21 mouse cellular contexts compared by ENCODE assay signal in genomic region chr6:120182160-120182559, GRCm38 (mm10).
A peak's percentile ranks its signal among the peaks of the same experiment; 100 is the strongest.
DNase-seq lines count a peak whose midpoint lies in the region; ATAC-seq and TF ChIP-seq lines count a peak whose summit lies in the region.
"Had no signal": no experiment of that assay in that cellular context is flagged by ENCODE, and none has a peak within 500 bp of the region (broad histone marks: within the 10 kb centered on the region; RNA-seq: fewer than 3 reads in every experiment).

No protein-coding gene starts in this region.

- no peaks in the 10 kb centered on the region for H3K9me3 ChIP-seq in liver, embryonic 15.5 days (replicated peaks)
- H3K9me3 ChIP-seq in heart, postnatal 0 days (replicated peaks; ENCODE audit: control insufficient read depth, low read length) = no peaks in the 10 kb centered on the region
- H3K9me3 ChIP-seq: embryonic facial prominence, embryonic 12.5 days; hindbrain, embryonic 10.5 days; limb, embryonic 13.5 days; megakaryocyte, embryonic 14.5 days had no signal

- H3K27ac ChIP-seq in liver, embryonic 15.5 days (replicated peaks) = peak overlapping the region; percentile 6; the same call in 1 of the 2 replicates
- H3K27ac ChIP-seq in heart, postnatal 0 days (ENCODE audit: low read depth) = 0 out of 2 replicates have a peak overlapping the region, but pooled peaks have one; percentile 24
- H3K27ac ChIP-seq: embryonic facial prominence, embryonic 12.5 days; hindbrain, embryonic 10.5 days; hindbrain, postnatal 0 days; limb, embryonic 13.5 days had no signal

- H3K4me1 ChIP-seq in liver, embryonic 15.5 days (replicated peaks) = peaks cover 53% of the 10 kb centered on the region
- H3K4me1 ChIP-seq in heart, postnatal 0 days (ENCODE audit: control insufficient read depth, insufficient read depth) = peaks cover 12% of the 10 kb centered on the region; the same call in 1 of the 2 replicates
- H3K4me1 ChIP-seq: embryonic facial prominence, embryonic 12.5 days had no signal

- no peak for ATAC-seq in liver, embryonic 15.5 days (ENCODE audit: insufficient read depth)
- peak; percentile 83 for ATAC-seq in heart, postnatal 0 days (ENCODE audit: insufficient read depth, low read depth)
- ATAC-seq in granulocyte monocyte progenitor cell, adult 5-6 weeks (replicated peaks; ENCODE audit: poor library complexity, severe bottlenecking) = no peak
- ATAC-seq in cerebellum, adult (ENCODE audit: insufficient number of reproducible peaks, low FRiP score, low TSS enrichment) = no peak
- ATAC-seq: forebrain, embryonic 14.5 days; hindbrain, postnatal 0 days; liver, postnatal 0 days had no signal

- 79% methylated on average over 5 of the region's 5 CpGs for WGBS in liver, embryonic 15.5 days (ENCODE audit: insufficient replicate concordance)
- 44% methylated on average over 5 of the region's 5 CpGs for WGBS in heart, postnatal 0 days

- H3K27me3 ChIP-seq in liver, embryonic 15.5 days = peaks cover 16% of the 10 kb centered on the region
- no peaks in the 10 kb centered on the region for H3K27me3 ChIP-seq in heart, postnatal 0 days (ENCODE audit: control insufficient read depth, insufficient read depth, low read length)
- H3K27me3 ChIP-seq: embryonic facial prominence, embryonic 12.5 days; limb, embryonic 13.5 days had no signal

- H3K4me3 ChIP-seq in liver, embryonic 15.5 days (replicated peaks) = no peak overlapping the region
- H3K4me3 ChIP-seq in heart, postnatal 0 days (ENCODE audit: low read depth, low read length) = no peak overlapping the region
- H3K4me3 ChIP-seq: embryonic facial prominence, embryonic 12.5 days; erythroblast, embryonic 14.5 days; hindbrain, embryonic 10.5 days; limb, embryonic 13.5 days; megakaryocyte, embryonic 14.5 days had no signal

- H3K4me2 ChIP-seq in liver, embryonic 15.5 days = no peak overlapping the region
- H3K4me2 ChIP-seq in heart, postnatal 0 days (ENCODE audit: low read depth, low read length) = no peak overlapping the region
- H3K4me2 ChIP-seq: embryonic facial prominence, embryonic 12.5 days; limb, embryonic 13.5 days had no signal

- H3K36me3 ChIP-seq in liver, embryonic 15.5 days (replicated peaks) = no peaks in the 10 kb centered on the region
- no peaks in the 10 kb centered on the region for H3K36me3 ChIP-seq in heart, postnatal 0 days (replicated peaks; ENCODE audit: control insufficient read depth, insufficient read depth, low read length)
- H3K36me3 ChIP-seq: embryonic facial prominence, embryonic 12.5 days; hindbrain, embryonic 10.5 days; limb, embryonic 13.5 days had no signal

- DNase-seq in liver = no peak
- peak; percentile 61 to 75 for DNase-seq in heart, adult 9 months (ENCODE audit: low spot score in 2 of 2)
- peak; percentile 78 for DNase-seq in heart, postnatal 0 days (ENCODE audit: low spot score)
- DNase-seq in testis, postnatal 10 days (ENCODE audit: low spot score) = no peak
- DNase-seq: B cell, adult 2 months; kidney, adult 11 months; layer of hippocampus, postnatal 36 days; liver, postnatal 0 days; lung, postnatal 14 days; midbrain, embryonic 14.5 days; right cerebral cortex, postnatal 14 days had no signal

- no peak for TF ChIP-seq CTCF in heart, postnatal 0 days (IDR thresholded peaks at IDR 0.05; ENCODE audit: low read depth)

- TF ChIP-seq EP300 in heart, postnatal 0 days (IDR thresholded peaks at IDR 0.05; ENCODE audit: low read depth) = peak; percentile 65; the same call in 1 of the 2 replicates

- no peak overlapping the region for H3K9ac ChIP-seq in liver, embryonic 15.5 days
- H3K9ac ChIP-seq in heart, postnatal 0 days (replicated peaks; ENCODE audit: low read depth, low read length) = no peak overlapping the region
- H3K9ac ChIP-seq: embryonic facial prominence, embryonic 12.5 days; limb, embryonic 13.5 days; liver, postnatal 0 days had no signal

Comparison
In these comparisons a context has a peak if more than half of its experiments do, and no peak if none do; other contexts are left out.
1. DNase-seq: peak in heart, adult 9 months (2 of 2) and heart, postnatal 0 days (single experiment); none in liver (single experiment) and testis, postnatal 10 days (single experiment).